Comparison of ENCODE assay signal across 8 mouse cellular contexts in the genomic region with DNA sequence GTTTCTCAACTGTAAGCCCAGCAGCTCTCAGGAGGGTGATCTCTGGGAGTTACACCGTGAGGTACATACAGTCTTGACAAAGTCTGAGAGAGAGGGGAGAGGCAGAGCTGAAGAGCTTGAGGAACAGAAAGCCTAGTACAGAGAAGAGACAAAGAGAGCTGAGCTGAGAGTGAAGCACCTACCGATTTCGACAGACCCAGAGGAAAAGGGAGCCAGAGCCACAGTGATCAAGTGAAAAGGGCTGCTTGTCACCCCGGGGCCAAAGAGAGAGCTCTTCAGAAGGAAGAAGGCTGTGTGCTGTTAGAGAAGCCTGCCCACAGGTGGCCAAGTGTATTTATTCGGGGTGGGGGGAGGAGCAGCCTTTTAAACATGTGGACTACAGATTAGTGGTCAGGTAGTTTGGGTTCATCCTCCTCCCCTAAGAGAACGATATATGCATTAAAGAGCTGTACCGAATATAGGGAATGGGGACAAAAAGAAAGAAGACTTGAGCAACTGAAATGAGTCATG. TPM values are rescaled to one million over a fixed set of nuclear protein-coding genes. Genes with fewer than 3 reads are reported as not detected.
A peak's percentile ranks its signal among the peaks of the same experiment; 100 is the strongest.
DNase-seq lines count a peak whose midpoint lies in the region; ATAC-seq and TF ChIP-seq lines count a peak whose summit lies in the region.

A gene (minus strand): TSS at position 302 of the 510 bp plus-strand sequence.

- ATAC-seq in erythroblast, adult 5-6 weeks (replicated peaks; ENCODE audit: low FRiP score, poor library complexity, severe bottlenecking) = no peak
- no peak for ATAC-seq in G1E (ENCODE audit: extremely low read depth, insufficient number of reproducible peaks, low FRiP score, poor library complexity, severe bottlenecking)
- ATAC-seq in forebrain, embryonic 11.5 days (replicated peaks; ENCODE audit: low FRiP score) = no peak

- no peak for TF ChIP-seq POLR2A in small intestine, adult 2 months (IDR thresholded peaks at IDR 0.05; ENCODE audit: low read depth, low read length)

- no peak within 1 kb of the TSS for H3K27ac ChIP-seq in forebrain, embryonic 11.5 days (ENCODE audit: low read depth, low read length)
- no peak within 1 kb of the TSS for H3K27ac ChIP-seq in small intestine, adult 2 months (ENCODE audit: insufficient read depth, low read depth, low read length)

- WGBS in forebrain, embryonic 11.5 days = 1% methylated on average over 7 of the region's 7 CpGs
- 7% methylated on average over 7 of the region's 7 CpGs for WGBS in small intestine, adult 2 months

- peaks cover 63% of the 10 kb centered on the region for H3K4me1 ChIP-seq in erythroblast, embryonic 14.5 days (ENCODE audit: control insufficient read depth)
- H3K4me1 ChIP-seq in G1E (ENCODE audit: insufficient read depth, low read depth, low read length) = peaks cover 44% of the 10 kb centered on the region
- H3K4me1 ChIP-seq in forebrain, embryonic 11.5 days (replicated peaks; ENCODE audit: control insufficient read depth, insufficient read depth, low read length) = no peaks in the 10 kb centered on the region; the same call in 1 of the 2 replicates
- peaks cover 7% of the 10 kb centered on the region; the same call in 1 of the 2 replicates for H3K4me1 ChIP-seq in small intestine, adult 2 months (ENCODE audit: control insufficient read depth, insufficient read depth, insufficient read length, low read length)

- no peak for TF ChIP-seq CTCF in G1E (IDR thresholded peaks at IDR 0.05; ENCODE audit: low read depth, low read length)
- no peak for TF ChIP-seq CTCF in small intestine, adult 2 months (IDR thresholded peaks at IDR 0.05; ENCODE audit: extremely low read depth, insufficient read length, insufficient replicate concordance, low read depth, low read length)

- peak within 1 kb of the TSS; percentile 73 for H3K4me2 ChIP-seq in forebrain, embryonic 11.5 days (ENCODE audit: low read depth, low read length, severe bottlenecking)

- no peaks in the 10 kb centered on the region for H3K27me3 ChIP-seq in erythroblast, embryonic 14.5 days (ENCODE audit: control insufficient read depth)
- 0 out of 2 replicates have a peak, but pooled peaks cover 2% of the 10 kb centered on the region for H3K27me3 ChIP-seq in G1E (ENCODE audit: insufficient read depth, low read length)
- no peaks in the 10 kb centered on the region for H3K27me3 ChIP-seq in forebrain, embryonic 11.5 days (ENCODE audit: control insufficient read depth, insufficient read depth, low read length)
- no peaks in the 10 kb centered on the region for H3K27me3 ChIP-seq in small intestine, adult 2 months (ENCODE audit: control insufficient read depth, insufficient read depth, low read length)

- DNase-seq in G1E (ENCODE audit: low spot score) (no peak), liver (peak; percentile 63)
- DNase-seq in forebrain, embryonic 11.5 days (ENCODE audit: low spot score) = peak; percentile 53
- DNase-seq in ovary, postnatal 10 days (ENCODE audit: low spot score) = no peak
- DNase-seq in gastrocnemius, adult 18-20 months (ENCODE audit: low spot score) = no peak

- peaks cover 6% of the 10 kb centered on the region for H3K36me3 ChIP-seq in erythroblast, embryonic 14.5 days (ENCODE audit: control insufficient read depth)
- H3K36me3 ChIP-seq in G1E (replicated peaks) = no peaks in the 10 kb centered on the region
- H3K36me3 ChIP-seq in forebrain, embryonic 11.5 days (ENCODE audit: control insufficient read depth, insufficient read depth, low read length) = no peaks in the 10 kb centered on the region
- no peaks in the 10 kb centered on the region for H3K36me3 ChIP-seq in small intestine, adult 2 months (ENCODE audit: control insufficient read depth, insufficient read depth, low read length)

- peak within 1 kb of the TSS; percentile 63 for H3K9ac ChIP-seq in forebrain, embryonic 11.5 days (ENCODE audit: low read length)

- H3K9me3 ChIP-seq in erythroblast, embryonic 14.5 days (ENCODE audit: control insufficient read depth, low read length) = no peaks in the 10 kb centered on the region
- no peaks in the 10 kb centered on the region for H3K9me3 ChIP-seq in G1E (replicated peaks)
- no peaks in the 10 kb centered on the region for H3K9me3 ChIP-seq in forebrain, embryonic 11.5 days (ENCODE audit: control insufficient read depth, low read length)

- peak within 1 kb of the TSS; percentile 88 for H3K4me3 ChIP-seq in erythroblast, embryonic 14.5 days (replicated peaks)
- peak within 1 kb of the TSS; percentile 70 for H3K4me3 ChIP-seq in G1E (ENCODE audit: low read depth, low read length)
- peak within 1 kb of the TSS; percentile 54 for H3K4me3 ChIP-seq in forebrain, embryonic 11.5 days (ENCODE audit: low read depth, low read length)
- peak within 1 kb of the TSS; percentile 69 for H3K4me3 ChIP-seq in small intestine, adult 2 months (ENCODE audit: low read depth, low read length)

RNA-seq across cellular contexts. Expression of the gene that starts here (rescaled TPM):
- polyA plus RNA-seq in erythroblast, embryonic 14.5 days (2012) = 0.15 and 0.16 TPM in 2 replicates
- total RNA-seq in erythroblast, adult 5-6 weeks (2015; ENCODE audit: low replicate concordance) = 4.2 and 4.4 TPM in 2 replicates
- total RNA-seq in erythroblast, adult 5-6 weeks (2017; ENCODE audit: low replicate concordance) = 6.5 and 15.5 TPM in 2 replicates
- total RNA-seq in G1E (2014; fragmentation: Nextera tagmentation) (18.3 and 31.6 TPM in 2 replicates), G1E (2017) (0.82 and 1.5 TPM in 2 replicates)
- 0.75 and 0.80 TPM in 2 replicates for polyA plus RNA-seq in G1E (2012)
- polyA plus RNA-seq in forebrain, embryonic 11.5 days (2014; fragmentation: Nextera tagmentation; extraction: Ambion mirVana) = 0.17 and 0.19 TPM in 2 replicates
- polyA plus RNA-seq in small intestine, adult 2 months (2012; rRNA removed) = 0.05 TPM in 1 of 2 replicates, not detected in the other
- not detected for total RNA-seq in gastrocnemius, adult 18-20 months (2021)

Comparison
In these comparisons a context has a peak if more than half of its experiments do, and no peak if none do; other contexts are left out.
1. Peak in DNase-seq, H3K4me3 ChIP-seq, H3K9ac ChIP-seq and H3K4me2 ChIP-seq in forebrain, embryonic 11.5 days; RNA of the gene not detected or under 1 TPM.